Mouse (Mus musculus): ENCODE measurements at regions not wholly inside any gene's neighbourhood (a gene's known extent, or its start where the extent isn't known, plus 50 kb on each side); places are given as distances from the start of the nearest gene placed in this dataset.

DNA sequence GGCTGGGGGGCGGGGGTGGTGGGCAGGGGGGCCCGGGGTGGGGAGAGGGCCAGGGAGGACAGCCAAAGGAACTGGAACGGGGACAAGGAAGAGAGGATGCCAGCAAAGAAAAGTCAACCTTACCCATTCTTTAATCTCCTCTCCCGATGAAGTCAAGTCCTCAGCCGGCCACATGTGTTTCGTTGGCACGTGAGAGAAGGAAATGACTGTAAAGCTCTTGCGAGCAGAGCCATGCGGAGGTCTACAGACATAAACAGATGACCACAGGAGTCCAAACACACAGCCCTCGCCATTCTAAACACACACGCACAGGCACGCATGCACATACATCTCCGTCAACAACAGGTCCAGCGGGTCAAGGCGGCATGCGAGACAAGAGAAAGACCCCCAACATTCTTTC is 68.5 kb upstream of the Tbx3 start:
- TF ChIP-seq CTCF (IDR thresholded peaks at IDR 0.05; ENCODE audit: control insufficient read depth, insufficient read depth, insufficient replicate concordance, low read depth, low read length) (no peak), POLR2A (IDR thresholded peaks at IDR 0.05; ENCODE audit: control insufficient read depth, low read depth, low read length) (no peak)
